Mouse (Mus musculus): ENCODE results near the gene Gm20388. TPM values are rescaled to one million over a fixed set of nuclear protein-coding genes. Genes with fewer than 3 reads are reported as not detected.

Gm20388 gene
- total RNA-seq, 2 experiments from 2014 or later, result 1.9 to 2.0 TPM

DNA sequence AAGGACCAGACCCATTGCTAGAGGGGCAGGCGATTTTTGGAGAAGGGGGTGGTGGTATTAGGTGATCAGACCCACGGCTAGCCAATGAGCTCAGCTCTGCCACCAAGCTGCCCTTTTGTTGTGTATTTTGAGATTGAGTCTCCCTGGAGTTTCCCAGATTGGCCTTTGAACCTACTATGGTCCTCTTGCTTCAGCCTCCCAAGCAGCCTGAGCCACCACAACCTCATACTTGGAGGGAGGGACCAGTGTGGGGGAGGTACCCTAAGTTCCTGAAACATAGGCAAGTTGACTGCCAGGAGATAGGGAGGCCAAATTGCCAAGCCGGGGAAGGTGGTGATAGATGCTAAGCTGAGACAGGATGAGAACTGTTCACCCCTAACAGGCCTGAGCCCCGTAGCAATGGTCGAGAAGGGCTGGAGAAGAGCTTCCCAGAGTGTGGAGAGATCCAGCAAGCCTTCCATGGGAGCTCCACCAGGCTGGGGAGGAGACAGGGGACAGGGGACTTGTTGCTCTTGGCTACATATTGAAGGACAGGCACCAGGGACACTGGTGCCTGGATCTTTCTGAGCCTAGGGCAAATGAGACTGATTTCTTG lies 600.3 kb downstream of the Gm20388 start:
- peak; percentile 39 for DNase-seq

- DNase-seq, result peak; percentile 50
These were observed 601.1 kb downstream of the Gm20388 start for GRCm38 (mm10) chr8:120511737-120512136.

- no peak for DNase-seq
These were observed 601.7 kb downstream of the Gm20388 start for GRCm38 (mm10) chr8:120512326-120512725.

DNA sequence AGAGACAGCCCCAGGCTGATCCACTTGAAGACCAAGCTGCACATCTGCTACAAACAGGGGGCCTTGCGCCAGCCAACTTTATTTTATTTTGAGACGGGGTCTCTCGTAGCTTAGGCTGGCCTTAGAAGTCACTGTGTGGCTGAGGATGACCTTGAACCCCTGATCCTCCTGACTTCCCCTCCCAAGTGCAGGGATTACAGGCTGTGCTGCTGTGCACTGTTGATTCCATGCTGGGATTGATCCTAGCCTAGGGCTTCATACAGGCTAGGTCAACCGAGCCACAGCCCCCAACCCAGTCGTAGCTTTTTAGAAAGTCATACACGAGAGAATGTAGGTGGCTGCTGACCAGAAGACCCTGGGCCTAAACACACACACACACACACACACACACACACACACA lies 602.5 kb downstream of the Gm20388 start:
- no peak for DNase-seq

DNA sequence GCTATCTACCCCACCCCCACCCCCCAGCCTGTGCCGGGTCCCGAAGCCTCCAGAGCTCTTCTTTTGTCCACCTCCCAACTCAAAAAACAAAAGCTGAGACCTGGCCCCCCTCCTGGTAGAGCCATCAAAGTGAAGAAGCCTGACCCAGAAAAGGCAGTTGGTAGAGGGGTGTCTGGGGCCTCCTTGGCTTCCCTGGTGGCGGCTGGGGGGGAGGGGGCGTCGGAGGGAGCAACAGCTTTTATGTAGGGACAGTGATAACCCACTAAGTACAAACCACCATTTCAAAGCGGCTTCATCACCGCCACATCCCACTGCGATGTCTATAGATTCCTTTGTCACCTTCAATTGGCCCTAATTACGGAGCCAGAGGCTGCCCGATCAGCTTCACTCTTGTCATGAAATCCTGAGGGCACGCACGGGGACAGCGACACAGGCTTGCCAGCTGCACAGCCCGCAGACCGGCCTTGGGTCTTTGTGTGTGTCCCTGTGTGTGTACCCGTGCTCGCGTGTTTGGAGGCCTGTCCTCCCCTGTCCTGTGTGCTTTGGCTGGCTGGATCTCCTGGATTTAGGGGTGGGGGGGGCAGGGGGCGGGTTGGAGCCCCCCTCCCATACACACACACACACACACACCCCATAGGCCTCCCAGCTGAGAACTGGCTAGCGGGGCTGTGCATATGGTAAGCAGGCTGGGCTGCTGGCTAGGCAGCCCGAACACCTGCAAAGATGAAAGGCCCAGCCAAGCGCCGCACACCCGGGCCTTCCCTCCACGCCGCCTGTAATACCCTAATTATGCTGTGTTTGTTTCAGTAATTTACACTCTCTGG lies 603.2 kb downstream of the Gm20388 start:
- DNase-seq, result no peak

- no peak for DNase-seq
These were observed 604.6 kb downstream of the Gm20388 start for GRCm38 (mm10) chr8:120515214-120515613.

- DNase-seq, result no peak
These were observed 605.0 kb downstream of the Gm20388 start for GRCm38 (mm10) chr8:120515650-120516049.

GRCm38 (mm10) chr8:120516182-120516755 lies 605.6 kb downstream of the Gm20388 start:
- no peak for DNase-seq

DNA sequence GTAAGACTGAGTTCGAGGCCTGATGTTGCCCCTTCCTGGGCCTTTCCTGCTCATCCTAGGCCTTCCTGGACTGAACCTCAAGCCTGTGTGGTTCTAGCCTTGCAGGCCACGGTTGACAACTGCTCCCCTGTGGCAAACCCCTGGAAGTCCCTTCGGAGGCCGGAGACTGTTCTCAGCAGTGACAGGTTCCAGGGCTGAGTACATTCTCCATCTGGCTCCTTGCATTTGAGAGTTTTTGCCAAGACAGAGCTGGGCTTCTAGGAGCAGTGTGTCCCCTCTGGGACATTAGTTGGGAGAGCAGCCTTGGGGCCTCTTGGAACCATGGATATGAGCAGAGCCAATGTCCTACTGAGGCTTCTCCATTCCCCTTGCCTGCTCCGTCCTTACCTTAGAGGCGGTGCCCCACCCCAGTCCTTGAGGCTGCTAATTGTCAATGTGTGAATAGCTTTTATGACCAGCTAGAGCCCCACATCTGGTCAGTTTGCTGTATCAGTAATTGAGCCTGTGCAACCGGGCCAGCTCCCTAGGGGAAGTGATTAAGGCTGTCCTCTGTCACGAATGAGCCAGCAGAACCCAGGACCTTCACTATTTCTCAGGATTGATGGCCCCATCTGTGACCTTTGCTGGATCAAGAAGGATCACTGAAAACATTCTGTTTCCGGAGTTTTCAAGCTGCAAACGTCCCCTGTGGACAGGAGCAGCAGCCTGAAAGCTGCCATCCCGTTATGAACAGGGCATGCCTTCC lies 607.2 kb downstream of the Gm20388 start:
- DNase-seq, result peak; percentile 45

GRCm38 (mm10) chr8:120518736-120519534 lies 608.3 kb downstream of the Gm20388 start:
- peak; percentile 28 for DNase-seq

GRCm38 (mm10) chr8:120520287-120520686 lies 609.6 kb downstream of the Gm20388 start:
- DNase-seq, result no peak

DNA sequence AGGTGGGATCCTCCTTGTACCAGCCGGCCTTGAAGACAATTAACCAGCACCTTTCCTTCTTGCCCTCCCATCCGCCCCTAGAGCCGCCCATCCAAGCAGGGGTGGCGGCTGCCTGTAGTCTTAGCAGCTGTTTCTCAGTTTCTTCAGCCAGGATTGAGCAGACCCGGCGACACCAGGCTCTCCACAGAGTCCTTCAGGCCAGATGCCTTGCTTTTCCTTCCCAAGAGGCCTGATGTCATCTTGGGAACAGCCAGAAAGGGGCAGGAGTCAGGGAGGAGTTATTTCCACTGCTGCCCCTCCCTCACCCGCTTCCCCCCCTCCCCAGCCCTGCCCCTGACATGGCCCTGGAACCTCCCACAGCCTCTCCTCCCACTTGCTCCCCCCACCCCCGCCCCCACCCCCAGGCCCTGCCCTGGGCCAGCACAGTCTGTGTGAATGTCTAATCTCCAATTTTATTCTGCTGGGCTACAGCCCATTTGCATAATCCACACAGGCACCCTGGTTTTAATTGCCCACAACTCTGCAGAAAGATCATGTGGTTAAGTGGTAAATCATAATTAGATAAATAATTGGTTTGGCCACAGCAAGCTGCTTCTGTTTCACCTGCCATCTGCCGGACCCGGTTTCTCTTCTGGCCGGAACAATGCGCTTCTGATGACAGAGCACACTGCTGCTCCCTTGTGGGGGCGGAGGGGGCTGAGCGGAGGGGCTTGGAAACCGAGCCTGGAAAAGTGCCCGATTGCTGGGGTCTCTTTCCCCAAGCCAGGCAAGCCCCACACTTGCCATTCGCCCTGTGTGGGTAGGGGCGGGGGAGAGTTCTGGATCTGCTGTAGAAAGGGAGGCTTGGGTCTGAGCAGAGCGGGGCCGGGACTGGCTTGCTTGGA lies 610.3 kb downstream of the Gm20388 start:
- no peak for DNase-seq

DNA sequence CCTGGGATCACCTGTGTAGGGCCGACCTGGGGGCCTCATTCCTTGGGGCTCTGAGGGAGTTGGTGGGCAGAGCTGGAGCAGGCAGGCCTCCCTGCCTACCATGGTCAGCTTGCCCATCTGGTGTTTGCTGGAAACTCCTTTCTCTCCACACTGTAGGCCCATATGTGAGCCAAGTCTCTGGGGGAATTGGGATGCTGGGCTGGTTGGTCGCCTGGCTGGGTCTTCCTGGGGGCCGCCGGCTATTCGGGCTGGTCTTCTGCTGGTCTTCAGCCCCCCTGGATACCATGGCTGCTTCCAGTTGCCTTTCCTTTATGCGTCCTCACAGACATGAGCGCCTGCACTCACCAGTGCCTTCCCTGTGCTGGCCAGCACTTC lies 610.9 kb downstream of the Gm20388 start:
- no peak for DNase-seq

GRCm38 (mm10) chr8:120523641-120524040 lies 613.0 kb downstream of the Gm20388 start:
- DNase-seq, result no peak

- no peak for DNase-seq
These were observed 614.5 kb downstream of the Gm20388 start for GRCm38 (mm10) chr8:120525135-120525534.

DNA sequence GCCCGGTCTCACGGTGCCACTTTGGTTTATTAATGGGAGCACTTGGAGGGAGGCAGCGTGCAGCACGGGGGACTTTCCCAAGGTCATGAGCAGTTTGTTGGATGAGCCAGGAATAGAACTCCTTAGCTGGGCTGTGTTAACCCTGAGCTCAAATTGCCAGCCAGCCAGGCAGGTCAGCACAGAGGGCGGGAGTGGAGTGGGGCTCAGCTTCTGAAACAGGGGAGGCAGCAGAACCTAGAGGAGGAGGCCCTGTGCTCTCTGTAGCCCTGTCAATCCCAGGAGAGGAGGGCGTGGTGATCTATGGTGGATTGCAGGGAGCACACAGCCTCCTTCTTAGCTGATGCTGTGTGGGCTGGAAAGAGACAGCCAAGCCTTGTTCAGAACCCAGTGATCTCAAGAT lies 615.2 kb downstream of the Gm20388 start:
- peak; percentile 52 for DNase-seq

- DNase-seq, result no peak
These were observed 615.9 kb downstream of the Gm20388 start for GRCm38 (mm10) chr8:120526577-120526976.

DNA sequence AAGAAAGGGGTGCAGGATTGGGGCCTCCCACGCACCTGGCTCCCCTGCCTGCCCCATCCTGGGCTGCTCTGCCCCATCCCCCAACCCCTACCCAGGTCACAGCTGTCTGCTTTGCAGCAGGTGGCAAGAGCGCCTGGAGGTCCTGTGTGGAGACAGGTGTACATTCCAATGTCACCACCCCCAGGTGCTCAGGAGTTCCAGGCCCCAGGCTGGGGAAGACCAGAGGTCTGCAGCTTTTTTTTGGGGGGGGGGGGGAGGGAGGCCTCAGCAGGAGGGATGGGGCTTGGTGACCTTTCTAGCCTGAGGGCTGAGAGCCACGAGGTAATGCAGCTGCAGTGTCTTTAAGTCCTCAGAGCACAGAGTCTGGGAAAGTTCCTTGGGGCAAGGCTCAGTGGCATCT lies 617.7 kb downstream of the Gm20388 start:
- no peak for DNase-seq

DNA sequence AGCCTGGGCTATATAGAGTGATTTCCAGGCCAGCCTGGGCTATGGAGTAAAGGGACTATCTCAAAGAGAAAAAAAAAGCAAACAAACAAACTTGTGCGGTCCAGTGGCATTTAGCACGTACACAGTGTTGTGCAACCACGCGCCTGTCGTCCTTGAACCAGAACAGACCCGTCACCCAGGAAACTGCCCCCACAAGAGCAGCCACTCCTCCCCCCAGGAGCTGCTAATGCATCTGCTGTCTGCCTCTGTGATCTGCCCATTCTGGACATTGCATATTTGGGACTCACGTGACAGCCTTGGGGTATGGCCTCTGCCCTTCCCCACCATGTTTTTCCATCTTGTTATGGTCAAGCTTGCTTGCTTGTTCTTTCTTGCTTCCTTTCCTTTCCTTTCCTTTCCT lies 618.6 kb downstream of the Gm20388 start:
- peak; percentile 66 for DNase-seq

DNA sequence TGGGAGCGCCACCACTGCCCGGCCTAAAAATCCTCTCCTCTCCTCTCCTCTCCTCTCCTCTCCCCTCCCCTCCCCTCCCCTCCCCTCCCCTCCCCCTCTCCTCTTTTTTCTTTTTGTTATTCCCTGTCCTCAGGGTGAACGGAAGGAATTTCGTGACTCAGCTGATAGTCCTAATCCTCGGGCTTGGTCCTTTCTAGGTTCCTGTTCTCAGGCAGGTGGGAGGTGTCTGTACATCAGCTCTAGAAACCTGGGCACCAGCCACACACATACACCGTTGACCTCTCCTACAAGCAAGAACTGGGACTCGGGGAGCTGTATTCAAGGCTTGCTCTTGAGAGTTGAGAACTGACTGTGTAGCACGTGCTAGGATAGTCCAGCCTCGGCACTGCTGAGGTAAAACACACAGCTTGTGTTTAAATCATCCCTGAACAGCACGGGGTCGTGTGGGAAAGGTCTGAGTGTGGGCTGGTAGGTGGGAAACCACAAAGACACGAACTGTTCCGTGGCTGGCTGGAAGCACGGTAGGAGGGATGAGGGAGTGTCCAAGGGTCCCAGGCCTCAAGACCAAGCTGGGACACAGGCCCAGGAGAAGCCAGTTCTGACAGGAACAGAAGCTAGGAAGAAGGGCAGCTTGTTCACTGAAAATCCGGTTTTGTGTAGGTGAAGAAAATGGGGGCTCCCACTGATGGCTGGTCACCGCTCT lies 620.5 kb downstream of the Gm20388 start:
- DNase-seq, result no peak
